Mouse (Mus musculus) gastrocnemius, postnatal 4 days (tissue): ENCODE data around the gene Arrdc4. TPM values are rescaled to one million over a fixed set of nuclear protein-coding genes. Genes with fewer than 3 reads are reported as not detected.

Experiments used
- DNase-seq, 2 experiments: peaks; one replicate each; pipeline ENCODE4 v3.0.0; 2021 to 2022; ENCODE audit warnings: low spot score in 2 of 2, mixed read lengths in 2 of 2
- long read RNA-seq, 2 experiments: library from polyadenylated mRNA; stranded (forward); transcript quantifications; one replicate each; pipeline ENCODE4 v2.0.0; 2021
- total RNA-seq, 2 experiments: library from RNA; stranded (reverse); gene quantifications; 2 replicates each; pipeline ENCODE4 v1.2.3; 2021

Arrdc4 gene
- 10 to 100 TPM; 15.6 to 15.9 TPM for total RNA-seq
- long read RNA-seq, experiment 1, transcript Arrdc4-201 (8 exons, 3,905 nt): major isoform, 15 of 27 reads
- long read RNA-seq, experiment 1, transcript Arrdc4-202 (5 exons, 1,129 nt): minor isoform, 11 of 27 reads
- long read RNA-seq, experiment 1, partial matches to known transcripts: 0 of 27 reads
- long read RNA-seq, experiment 1, other reads (novel, unspliced or antisense): 1 of 27 reads
- long read RNA-seq, experiment 2, transcript Arrdc4-201 (8 exons, 3,905 nt): major isoform, 24 of 34 reads
- long read RNA-seq, experiment 2, transcript Arrdc4-202 (5 exons, 1,129 nt): minor isoform, 6 of 34 reads
- long read RNA-seq, experiment 2, partial matches to known transcripts: 1 of 34 reads
- long read RNA-seq, experiment 2, other reads (novel, unspliced or antisense): 3 of 34 reads

GRCm38 (mm10) chr7:68748761-68749635 lies at the start of gene Arrdc4:
Gene Arrdc4, minus strand, starts transcription at chr7:68749241.
- DNase-seq: peak; percentile 93 to 97

GRCm38 (mm10) chr7:68795578-68795977 lies 46.5 kb upstream of the Arrdc4 start:
- DNase-seq: no peak

GRCm38 (mm10) chr7:68788711-68789110 lies 39.7 kb upstream of the Arrdc4 start:
- no peak for DNase-seq

- DNase-seq: no peak
Measured at GRCm38 (mm10) chr7:68771757-68772094, 22.7 kb upstream of the Arrdc4 start.

- DNase-seq: no peak
Measured at GRCm38 (mm10) chr7:68770894-68771756, 22.1 kb upstream of the Arrdc4 start.

- no peak for DNase-seq
Measured at GRCm38 (mm10) chr7:68765926-68766325, 16.9 kb upstream of the Arrdc4 start.

- DNase-seq: no peak
Measured at GRCm38 (mm10) chr7:68759148-68759724, 10.2 kb upstream of the Arrdc4 start.

GRCm38 (mm10) chr7:68756656-68757204 lies 7.7 kb upstream of the Arrdc4 start:
- no peak for DNase-seq

GRCm38 (mm10) chr7:68749919-68750318 lies 878 bp upstream of the Arrdc4 start:
- no peak for DNase-seq

GRCm38 (mm10) chr7:68748361-68748760 lies 680 bp downstream of the Arrdc4 start:
- DNase-seq: peak in 1 of 2 experiments; percentile 17

- no peak for DNase-seq
Measured at GRCm38 (mm10) chr7:68744616-68745015, 4.4 kb downstream of the Arrdc4 start.

- no peak for DNase-seq
Measured at GRCm38 (mm10) chr7:68744206-68744605, 4.8 kb downstream of the Arrdc4 start.

GRCm38 (mm10) chr7:68740763-68741162 lies 8.3 kb downstream of the Arrdc4 start:
- no peak for DNase-seq

GRCm38 (mm10) chr7:68738676-68739399 lies 10.2 kb downstream of the Arrdc4 start:
- DNase-seq: no peak

- no peak for DNase-seq
Measured at GRCm38 (mm10) chr7:68726380-68726779, 22.7 kb downstream of the Arrdc4 start.

GRCm38 (mm10) chr7:68724711-68725110 lies 24.3 kb downstream of the Arrdc4 start:
- DNase-seq: no peak

GRCm38 (mm10) chr7:68721520-68721919 lies 27.5 kb downstream of the Arrdc4 start:
- no peak for DNase-seq

GRCm38 (mm10) chr7:68717988-68718387 lies 31.1 kb downstream of the Arrdc4 start:
- no peak for DNase-seq

- DNase-seq: peak; percentile 52 to 74
Measured at GRCm38 (mm10) chr7:68717498-68717897, 31.5 kb downstream of the Arrdc4 start.

GRCm38 (mm10) chr7:68716926-68717325 lies 32.1 kb downstream of the Arrdc4 start:
- DNase-seq: no peak
